Mouse (Mus musculus): ENCODE measurements around the gene Parp8. TPM values are rescaled to one million over a fixed set of nuclear protein-coding genes. Genes with fewer than 3 reads are reported as not detected.

The Parp8 gene
- total RNA-seq (2022): 10 to 100 TPM in 3 of 4 experiments, 1 to 10 TPM in 1; 8.2 to 11.6 (median 11.2) TPM

DNA sequence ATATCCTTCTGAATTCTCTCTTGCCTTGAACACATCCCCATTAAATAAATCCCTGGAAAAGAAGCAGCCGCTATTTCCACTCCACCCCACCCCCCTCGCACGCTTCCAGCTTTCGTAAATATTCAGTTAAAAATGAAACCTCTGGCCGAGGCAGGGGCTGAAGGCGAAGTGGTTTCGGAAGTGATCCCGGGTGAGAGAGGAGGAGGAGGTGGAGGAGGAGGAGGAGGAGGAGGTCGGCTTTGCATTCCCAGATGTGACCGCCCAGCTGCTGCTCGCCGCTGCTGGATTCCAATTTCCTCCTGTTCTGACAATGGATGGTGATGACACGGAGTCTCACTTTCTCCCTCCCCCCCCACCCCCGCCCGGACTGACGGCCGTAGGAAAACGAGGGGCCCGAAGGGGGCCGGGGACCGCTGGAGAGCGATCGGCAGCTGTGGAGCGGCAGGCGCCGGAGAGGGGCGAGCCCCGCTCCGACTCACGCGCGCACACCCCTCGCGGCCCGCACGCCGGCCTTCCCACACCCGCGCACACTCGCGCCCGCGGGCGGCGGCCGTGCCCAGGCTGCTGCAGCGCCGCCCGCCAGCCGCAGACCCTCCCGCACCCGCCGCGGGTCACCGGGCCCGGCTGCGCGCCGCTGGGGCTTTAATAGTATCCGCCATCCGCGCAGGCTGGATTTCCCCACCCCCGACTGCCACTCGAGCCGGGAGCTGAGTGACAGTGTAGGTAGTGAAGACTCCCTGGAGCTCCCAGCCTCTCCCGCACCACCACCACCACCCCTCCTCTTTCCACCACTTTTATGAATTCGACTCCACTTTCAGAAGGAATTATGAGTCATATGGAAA, at the start of gene Parp8:
Parp8 (minus strand) TSS at position 312 of the 842 bp plus-strand sequence.
- peak; percentile 55 for DNase-seq (ENCODE audit: low spot score)

- DNase-seq (ENCODE audit: low spot score): peak; percentile 20
Observed at GRCm38 (mm10) chr13:117062628-117063315, 37.4 kb upstream of the Parp8 start.

GRCm38 (mm10) chr13:117056466-117056865, 31.1 kb upstream of the Parp8 start:
- DNase-seq (ENCODE audit: low spot score): no peak

- DNase-seq (ENCODE audit: low spot score): no peak
Observed at GRCm38 (mm10) chr13:117054811-117055496, 29.6 kb upstream of the Parp8 start.

DNA sequence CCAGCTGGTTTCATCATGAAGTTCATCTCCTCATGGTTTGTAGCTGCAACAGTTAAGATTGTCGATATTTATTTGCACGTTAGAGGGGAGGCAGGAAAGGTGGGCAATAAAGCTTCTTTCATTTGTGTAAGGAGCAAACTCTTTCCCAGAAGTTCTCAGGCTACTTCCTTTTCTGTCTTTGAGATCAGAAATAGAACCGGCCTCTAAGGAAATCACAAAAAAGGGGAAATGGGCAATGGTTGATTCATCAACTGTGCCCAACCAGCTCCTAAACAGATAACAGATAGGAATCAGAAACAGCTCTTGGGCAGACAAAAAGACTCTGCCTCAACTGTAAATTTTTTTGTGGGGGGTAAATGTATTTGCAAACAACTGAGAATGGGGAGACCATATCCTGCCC, 27.4 kb upstream of the Parp8 start:
- DNase-seq (ENCODE audit: low spot score): no peak

GRCm38 (mm10) chr13:117048541-117048971, 23.2 kb upstream of the Parp8 start:
- no peak for DNase-seq (ENCODE audit: low spot score)

GRCm38 (mm10) chr13:117043567-117043966, 18.2 kb upstream of the Parp8 start:
- DNase-seq (ENCODE audit: low spot score): no peak

DNA sequence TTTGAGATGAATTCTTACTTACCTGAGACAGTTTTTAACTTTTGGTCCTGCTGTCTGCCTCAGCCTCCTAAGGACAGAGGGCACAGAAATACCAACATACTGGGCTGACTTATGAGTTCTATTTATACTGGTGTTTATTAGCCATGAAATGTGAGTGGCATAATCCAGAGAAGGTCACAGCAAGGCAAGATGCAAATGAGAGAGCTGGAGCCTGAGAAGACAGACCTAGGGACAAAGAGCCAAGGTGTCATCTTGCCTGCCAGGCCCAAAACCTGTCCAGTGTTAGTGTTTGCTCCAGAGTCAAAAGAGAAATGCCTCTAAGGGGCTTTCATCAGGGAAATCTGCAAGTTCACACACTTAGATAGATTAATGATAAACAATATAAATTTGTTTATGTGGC, 15.7 kb upstream of the Parp8 start:
- DNase-seq (ENCODE audit: low spot score): no peak

DNA sequence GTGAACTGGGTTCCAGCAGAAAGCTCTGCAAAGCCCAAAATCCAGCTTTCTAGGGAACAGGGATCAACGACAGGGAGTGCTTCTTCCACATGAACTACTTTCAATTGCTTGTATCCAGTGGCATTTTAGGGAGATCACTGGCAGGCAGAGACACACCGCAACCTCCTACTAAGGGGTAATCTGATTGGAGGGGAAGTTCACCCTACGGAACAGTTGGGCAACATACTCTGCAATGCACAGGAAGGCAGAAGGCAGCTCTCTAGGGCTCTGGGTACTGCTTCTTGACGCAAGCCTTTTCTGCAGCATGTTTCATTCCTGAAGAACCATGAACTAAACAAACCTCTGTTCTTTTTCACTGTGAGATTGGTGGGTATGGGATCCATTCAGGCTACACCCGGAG, 10.9 kb upstream of the Parp8 start:
- no peak for DNase-seq (ENCODE audit: low spot score)

DNA sequence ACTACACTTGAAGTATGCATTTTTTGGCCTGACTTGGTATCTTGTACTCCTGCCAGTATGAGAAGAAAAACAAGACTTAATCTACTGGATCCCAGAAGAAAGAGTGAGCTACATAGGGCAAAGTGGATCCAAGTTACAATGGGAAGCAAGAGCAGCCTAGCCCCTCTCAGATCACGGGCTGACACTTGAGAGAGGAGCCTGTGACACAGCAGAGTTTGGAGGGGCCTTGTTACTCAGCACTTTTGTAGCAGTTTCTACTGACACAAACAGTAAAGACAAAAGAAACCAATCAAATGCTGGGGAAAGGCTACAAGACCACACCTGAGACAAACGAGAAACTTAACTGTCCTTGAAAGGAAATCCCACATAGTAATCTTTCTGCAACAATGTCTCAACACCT, 9.8 kb upstream of the Parp8 start:
- DNase-seq (ENCODE audit: low spot score): no peak

- DNase-seq (ENCODE audit: low spot score): no peak
Observed at GRCm38 (mm10) chr13:117034676-117035075, 9.3 kb upstream of the Parp8 start.

- DNase-seq (ENCODE audit: low spot score): no peak
Observed at GRCm38 (mm10) chr13:117033676-117034308, 8.5 kb upstream of the Parp8 start.

DNA sequence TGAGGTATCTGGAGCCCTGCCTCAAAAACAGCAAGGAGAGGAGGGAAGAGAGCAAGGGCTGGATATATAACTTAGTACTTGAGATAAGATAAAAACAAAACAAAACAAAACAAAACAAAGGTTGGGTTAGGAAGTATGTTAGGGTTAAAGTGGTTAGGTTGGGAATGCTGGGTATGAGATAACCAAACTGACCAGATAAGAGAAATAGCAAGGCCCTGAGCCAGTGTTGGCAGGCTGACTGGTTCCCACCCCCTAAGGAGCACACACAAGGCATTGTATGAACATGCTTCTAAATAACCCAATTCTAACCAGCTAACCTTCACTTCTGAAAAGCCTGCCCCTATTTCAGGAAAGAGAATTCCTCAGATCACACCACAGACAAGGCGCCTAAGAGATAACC, 7.1 kb upstream of the Parp8 start:
- DNase-seq (ENCODE audit: low spot score): no peak

- no peak for DNase-seq (ENCODE audit: low spot score)
Observed at GRCm38 (mm10) chr13:117031546-117031945, 6.2 kb upstream of the Parp8 start.

- no peak for DNase-seq (ENCODE audit: low spot score)
Observed at GRCm38 (mm10) chr13:117028221-117028620, 2.9 kb upstream of the Parp8 start.

DNA sequence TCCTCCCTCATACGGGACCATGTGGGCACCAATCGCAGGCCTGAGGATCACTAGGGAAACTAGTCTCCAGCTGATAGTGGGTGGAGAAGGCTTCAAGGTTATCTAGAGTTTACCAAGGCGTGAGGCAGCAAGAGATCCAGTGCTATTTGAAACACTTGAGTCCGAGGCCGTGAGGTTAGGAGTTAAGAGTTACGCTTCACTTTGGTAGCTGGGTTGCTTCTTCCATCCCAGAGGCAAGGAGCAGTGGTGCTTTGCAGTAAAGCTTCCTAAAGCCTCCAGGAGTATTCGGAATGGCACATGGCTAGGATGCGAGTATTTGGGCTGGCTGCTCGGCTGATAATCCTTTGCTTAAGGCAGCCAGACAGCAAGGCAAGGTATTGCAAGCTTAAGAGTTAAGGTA, 2.0 kb upstream of the Parp8 start:
- DNase-seq (ENCODE audit: low spot score): no peak

DNA sequence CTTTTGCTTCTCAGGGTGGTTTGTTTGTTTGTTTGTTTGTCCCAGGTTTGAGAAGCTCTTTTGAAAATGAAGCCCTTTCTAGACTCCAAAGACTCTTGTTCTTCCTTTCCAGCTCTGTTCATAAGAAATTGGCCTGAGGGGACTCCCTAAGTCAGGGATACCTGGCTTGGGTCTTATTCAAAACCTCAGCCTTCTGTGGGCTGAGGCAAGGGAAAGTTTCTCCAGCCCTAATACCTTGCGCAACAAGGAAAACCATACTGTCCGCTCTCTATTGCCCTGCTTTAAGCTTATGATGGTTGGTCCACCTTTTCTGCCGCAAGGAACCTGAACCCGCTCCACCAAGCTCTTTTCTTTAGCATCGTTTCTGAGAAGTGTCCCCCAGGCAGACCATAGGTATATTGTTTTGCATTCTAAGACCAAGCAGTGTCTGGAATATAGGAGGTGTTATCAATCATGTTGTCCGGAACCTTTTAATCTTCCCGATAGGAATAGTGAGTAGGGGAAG, 991 bp upstream of the Parp8 start:
- DNase-seq (ENCODE audit: low spot score): no peak

- no peak for DNase-seq (ENCODE audit: low spot score)
Observed at GRCm38 (mm10) chr13:117024916-117025225, 466 bp downstream of the Parp8 start.

DNA sequence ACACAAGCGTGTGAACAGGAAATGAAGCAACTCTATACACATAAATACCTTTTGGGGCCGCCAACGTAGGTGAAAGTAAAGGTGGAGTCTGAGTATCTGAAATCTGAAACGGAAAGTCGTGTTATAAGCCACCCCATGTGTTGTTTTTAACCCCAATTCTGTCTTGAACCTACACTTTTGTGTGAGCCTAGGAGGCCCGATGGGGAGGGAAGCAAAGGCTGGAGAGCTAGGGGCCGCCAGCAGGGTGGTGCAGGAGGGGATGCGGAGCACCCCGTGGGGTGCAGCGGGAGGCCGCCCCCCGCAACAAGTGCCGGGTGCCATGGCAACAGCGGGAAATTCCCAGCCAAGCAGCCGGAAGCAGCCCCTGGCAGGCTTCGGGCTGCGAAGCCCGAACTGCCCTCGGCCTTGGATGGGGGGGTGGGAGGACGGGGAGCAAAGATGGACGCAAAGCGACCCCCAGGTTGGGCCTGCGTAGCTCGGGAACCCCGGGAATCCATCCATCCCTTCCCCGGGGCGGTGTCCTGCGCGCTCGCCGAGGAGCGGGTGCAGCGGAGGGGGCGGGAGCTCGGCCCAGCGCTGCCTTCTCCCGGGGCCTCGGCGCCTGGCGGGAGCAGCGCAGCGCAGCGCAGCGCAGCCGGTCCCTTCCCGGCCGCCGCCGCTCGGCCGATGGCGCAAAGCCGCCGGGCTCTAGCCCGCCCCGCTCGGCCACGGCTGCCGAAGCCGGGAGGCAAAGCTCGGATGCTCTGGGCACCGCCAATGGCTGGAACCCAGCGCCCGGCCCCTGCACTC, 1.0 kb downstream of the Parp8 start:
- DNase-seq (ENCODE audit: low spot score): no peak

DNA sequence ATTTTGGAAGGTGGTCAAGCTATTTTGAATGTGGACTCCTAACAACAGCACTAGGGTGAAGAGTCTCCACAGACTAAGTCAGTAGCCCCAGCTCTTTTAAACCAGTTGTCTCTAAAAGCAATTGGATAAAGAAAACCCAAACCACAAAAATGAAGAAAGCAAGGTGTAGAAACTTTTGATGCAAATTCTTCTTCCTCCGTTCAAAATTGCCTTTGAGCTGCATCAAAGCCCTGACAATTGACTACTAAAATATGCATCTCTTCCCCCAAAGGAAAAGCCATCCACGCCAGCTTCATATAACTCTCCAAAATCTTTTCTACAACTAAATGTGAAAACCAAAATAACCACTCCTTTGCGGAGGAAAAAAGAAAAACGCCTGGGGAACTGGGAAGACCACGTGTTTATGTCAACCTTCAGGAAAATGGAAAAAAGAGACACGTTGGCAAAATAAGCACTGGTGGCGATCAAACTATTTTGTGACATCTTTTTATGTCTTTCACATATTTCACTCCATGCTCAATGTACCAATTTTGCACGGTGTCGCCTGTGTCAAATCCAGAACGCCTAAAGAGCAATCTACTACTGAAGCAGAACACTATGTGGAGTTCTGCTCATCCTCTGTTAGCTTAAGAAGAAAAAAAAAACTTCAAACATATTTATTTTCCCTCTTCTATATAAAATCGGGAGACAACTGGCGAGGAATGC, 1.8 kb downstream of the Parp8 start:
- peak; percentile 18 for DNase-seq (ENCODE audit: low spot score)
